Mouse (Mus musculus) midbrain, embryonic 14.5 days (tissue): Measurements from ENCODE around the gene Rasal1. TPM values are rescaled to one million over a fixed set of nuclear protein-coding genes. Genes with fewer than 3 reads are reported as not detected.

Experiments used
- ATAC-seq: fragments of 200-750 bp; cut with Nextera tagmentation; 2 replicates; pipeline ENCODE4 v1.8.0; 2017; ENCODE audit warnings: moderate number of reproducible peaks, moderate library complexity; ENCODE audit not compliant: low FRiP score, low TSS enrichment
- DNase-seq: peaks from one replicate; pipeline ENCODE4 v3.0.0-alpha.2; 2015
- H3K27ac ChIP-seq: fragments of 300-500 bp; sonication (generic); replicated peaks from 2 replicates; pipeline ENCODE4 v1.5.1; 2014; ENCODE audit warnings: mild to moderate bottlenecking, low read depth, low read length, moderate library complexity
- H3K27me3 ChIP-seq: fragments of 300-500 bp; sonication (generic); 2 replicates; pipeline ENCODE4 v1.6.1; 2014; ENCODE audit warnings: low read length, control low read depth, mixed read lengths; ENCODE audit not compliant: control insufficient read depth, insufficient read depth
- H3K36me3 ChIP-seq: fragments of 300-500 bp; sonication (generic); 2 replicates; pipeline ENCODE4 v1.6.1; 2014; ENCODE audit warnings: low read length, control low read depth; ENCODE audit not compliant: control insufficient read depth, insufficient read depth
- H3K4me1 ChIP-seq: fragments of 300-500 bp; sonication (generic); 2 replicates; pipeline ENCODE4 v1.6.1; 2014; ENCODE audit warnings: mild to moderate bottlenecking, antibody characterized with exemption, low read length, control low read depth; ENCODE audit not compliant: control insufficient read depth, insufficient read depth
- H3K4me2 ChIP-seq: fragments of 300-500 bp; sonication (generic); 2 replicates; pipeline ENCODE4 v1.6.1; 2014; ENCODE audit warnings: mild to moderate bottlenecking, low read length, moderate library complexity
- H3K4me3 ChIP-seq: fragments of 300-500 bp; sonication (generic); replicated peaks from 2 replicates; pipeline ENCODE4 v1.5.1; 2014; ENCODE audit warnings: low read depth, low read length
- H3K9ac ChIP-seq: fragments of 300-500 bp; sonication (generic); replicated peaks from 2 replicates; pipeline ENCODE4 v1.6.1; 2014; ENCODE audit warnings: mild to moderate bottlenecking, low read length, moderate library complexity
- H3K9me3 ChIP-seq: fragments of 300-500 bp; sonication (generic); 2 replicates; pipeline ENCODE4 v1.6.1; 2016; ENCODE audit warnings: low read length, control low read depth, mixed read lengths; ENCODE audit not compliant: control insufficient read depth
- WGBS: fragments of 180-500 bp; shearing (Covaris S2); extraction: QIAGEN DNeasy Blood & Tissue Kit; methylation state at CpG from one replicate; pipeline ENCODE4 v1.1.7; 2014; 5-methylcytosine and 5-hydroxymethylcytosine counted together
- polyA plus RNA-seq: library from polyadenylated mRNA; unstranded; fragments of >200 nt; fragmentation: Nextera tagmentation; extraction: Ambion mirVana; gene quantifications from 2 replicates; pipeline ENCODE4 v1.2.1, GENCODE M21; 2014

Rasal1 gene
- polyA plus RNA-seq, 1 experiment from 2014 or later = 0.84 TPM

DNA sequence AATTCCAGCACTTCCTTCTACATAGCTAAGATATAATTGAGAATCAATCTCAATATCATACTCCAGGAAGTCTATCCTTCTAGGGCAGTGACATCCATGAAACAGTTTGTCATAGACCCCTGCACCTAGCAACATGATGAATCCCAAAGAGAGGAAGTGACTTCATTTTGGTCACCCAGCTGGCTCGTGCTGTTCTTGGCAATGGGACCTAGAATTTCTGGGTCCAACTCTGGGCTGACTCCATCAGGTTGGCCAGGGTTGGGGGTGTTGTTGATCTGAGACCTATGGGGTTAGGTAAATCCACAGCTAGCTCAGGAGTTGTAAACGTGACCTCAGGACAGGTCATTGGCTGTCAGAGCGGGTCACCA, 38.9 kb downstream of the Rasal1 start:
- Histone ChIP-seq H3K4me2 (no peak overlapping the region), H3K4me3 (no peak overlapping the region), H3K27ac (no peak overlapping the region), H3K9me3 (no peaks in the 10 kb centered on the region), H3K27me3 (peaks cover 15% of the 10 kb centered on the region), H3K9ac (no peak overlapping the region), H3K4me1 (peaks cover 3% of the 10 kb centered on the region; the same call in 1 of the 2 replicates), H3K36me3 (peaks cover 34% of the 10 kb centered on the region)
- ATAC-seq (no peak), DNase-seq (no peak)
- WGBS = 92% methylated on average over 3 of the region's 3 CpGs

DNA sequence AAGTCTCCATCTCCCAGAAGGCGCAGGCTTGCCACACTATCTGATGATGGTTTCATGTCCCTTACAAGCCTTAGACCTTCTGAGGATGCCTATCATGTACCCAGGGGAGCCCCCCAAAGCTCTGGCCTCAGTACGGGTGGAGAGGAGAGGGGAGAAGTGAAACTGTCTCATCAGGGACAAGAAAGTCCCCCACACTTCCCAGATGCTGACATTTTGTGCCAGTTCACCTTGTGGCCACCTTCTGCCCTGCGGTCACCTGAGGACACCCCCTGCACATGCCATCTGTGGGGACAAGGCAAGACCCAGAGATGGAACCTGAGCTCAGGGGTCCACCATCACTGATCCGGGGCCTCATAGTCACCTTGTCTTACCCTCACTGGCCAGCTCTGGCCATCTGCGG, 39.3 kb downstream of the Rasal1 start:
- Histone ChIP-seq H3K27ac (no peak overlapping the region), H3K4me1 (peaks cover 2% of the 10 kb centered on the region; the same call in 1 of the 2 replicates), H3K4me3 (no peak overlapping the region), H3K9ac (no peak overlapping the region), H3K27me3 (peaks cover 11% of the 10 kb centered on the region), H3K36me3 (peaks cover 34% of the 10 kb centered on the region; the same call in 1 of the 2 replicates), H3K4me2 (no peak overlapping the region), H3K9me3 (no peaks in the 10 kb centered on the region)
- 92% methylated on average over 5 of the region's 5 CpGs for WGBS
- DNase-seq = no peak
- ATAC-seq = no peak

DNA sequence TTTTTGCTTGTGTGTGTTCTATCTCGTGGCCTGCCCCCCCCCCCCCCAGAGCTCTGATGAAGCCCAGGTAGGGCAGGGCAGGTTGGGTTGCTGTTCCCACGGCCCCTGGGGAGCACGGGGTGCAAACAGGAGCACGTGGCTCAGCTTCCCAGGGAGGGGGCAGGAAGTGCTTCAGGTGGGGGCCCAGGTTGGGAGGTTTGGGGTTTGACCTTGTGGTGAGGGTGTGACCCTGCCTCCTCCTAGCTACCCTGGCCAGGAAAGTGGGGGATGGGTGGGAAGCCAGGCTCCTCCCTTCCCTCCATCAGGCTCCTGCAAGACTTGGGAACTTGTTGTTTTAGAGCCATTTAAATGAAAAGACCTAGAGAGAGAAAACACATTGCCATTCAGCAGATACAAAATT, 39.8 kb downstream of the Rasal1 start:
- H3K36me3 ChIP-seq = peaks cover 34% of the 10 kb centered on the region; the same call in 1 of the 2 replicates
- WGBS = 37% methylated on average over 4 of the region's 4 CpGs

DNA sequence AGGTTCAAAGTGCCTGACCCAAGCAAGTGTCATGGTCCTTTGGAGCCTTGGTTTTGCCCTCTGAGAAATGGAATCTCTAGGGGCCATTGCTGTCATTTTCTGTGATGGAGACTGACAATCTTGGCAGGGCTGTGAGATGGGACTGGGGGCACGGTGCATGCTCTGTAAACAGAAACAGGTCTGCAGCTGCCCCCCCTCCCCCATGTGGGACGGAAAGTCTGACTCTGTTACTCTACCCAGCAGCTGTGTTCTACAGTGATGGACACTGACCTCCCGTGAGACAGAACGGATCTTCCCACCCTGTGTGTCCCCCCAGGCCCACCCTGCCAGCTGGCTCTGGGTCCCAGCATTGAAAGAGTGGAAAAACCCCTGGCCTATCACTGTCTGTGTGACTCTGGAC, 41.8 kb downstream of the Rasal1 start:
- peaks cover 43% of the 10 kb centered on the region for H3K36me3 ChIP-seq
- ATAC-seq = no peak
- H3K4me1 ChIP-seq = no peaks in the 10 kb centered on the region
- H3K9me3 ChIP-seq = no peaks in the 10 kb centered on the region
- no peak overlapping the region for H3K4me2 ChIP-seq
- no peak overlapping the region for H3K4me3 ChIP-seq
- no peak overlapping the region for H3K9ac ChIP-seq
- no peak overlapping the region for H3K27ac ChIP-seq
- no peak for DNase-seq
- peaks cover 16% of the 10 kb centered on the region for H3K27me3 ChIP-seq
- 77% methylated on average over 4 of the region's 4 CpGs for WGBS

More for the DNA sequence above, 39.8 kb downstream of the Rasal1 start:
- Histone ChIP-seq H3K4me2 (no peak overlapping the region), H3K27me3 (peaks cover 6% of the 10 kb centered on the region; the same call in 1 of the 2 replicates), H3K4me3 (no peak overlapping the region), H3K4me1 (no peaks in the 10 kb centered on the region), H3K9ac (no peak overlapping the region), H3K9me3 (no peaks in the 10 kb centered on the region), H3K27ac (no peak overlapping the region)
- no peak for ATAC-seq
- DNase-seq = no peak

DNA sequence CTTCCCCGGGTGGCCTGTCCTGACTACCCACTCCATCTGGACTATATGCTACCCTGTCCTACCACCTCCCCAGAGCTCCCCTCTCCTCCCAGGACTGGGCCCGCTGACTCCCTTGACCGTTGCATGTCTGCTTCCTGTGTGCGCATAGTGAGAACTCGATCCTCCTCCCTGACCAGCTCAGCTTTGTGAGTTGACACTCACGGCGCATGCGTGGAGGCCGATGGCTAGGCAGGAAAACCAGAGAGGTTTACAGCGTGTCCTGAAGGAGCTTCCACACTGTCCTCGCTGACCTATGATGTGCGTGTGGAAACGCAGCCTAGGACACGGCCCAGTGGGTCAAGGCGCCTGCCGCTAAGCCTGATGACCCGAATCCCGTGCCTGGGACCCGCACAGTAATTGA, 43.4 kb downstream of the Rasal1 start:
- H3K4me2 ChIP-seq = no peak overlapping the region
- no peaks in the 10 kb centered on the region for H3K4me1 ChIP-seq
- peaks cover 36% of the 10 kb centered on the region for H3K36me3 ChIP-seq
- no peaks in the 10 kb centered on the region for H3K9me3 ChIP-seq
- no peak for DNase-seq
- H3K27ac ChIP-seq = no peak overlapping the region
- H3K27me3 ChIP-seq = peaks cover 24% of the 10 kb centered on the region
- H3K4me3 ChIP-seq = no peak overlapping the region
- ATAC-seq = no peak
- 76% methylated on average over 19 of the region's 19 CpGs for WGBS
- no peak overlapping the region for H3K9ac ChIP-seq

DNA sequence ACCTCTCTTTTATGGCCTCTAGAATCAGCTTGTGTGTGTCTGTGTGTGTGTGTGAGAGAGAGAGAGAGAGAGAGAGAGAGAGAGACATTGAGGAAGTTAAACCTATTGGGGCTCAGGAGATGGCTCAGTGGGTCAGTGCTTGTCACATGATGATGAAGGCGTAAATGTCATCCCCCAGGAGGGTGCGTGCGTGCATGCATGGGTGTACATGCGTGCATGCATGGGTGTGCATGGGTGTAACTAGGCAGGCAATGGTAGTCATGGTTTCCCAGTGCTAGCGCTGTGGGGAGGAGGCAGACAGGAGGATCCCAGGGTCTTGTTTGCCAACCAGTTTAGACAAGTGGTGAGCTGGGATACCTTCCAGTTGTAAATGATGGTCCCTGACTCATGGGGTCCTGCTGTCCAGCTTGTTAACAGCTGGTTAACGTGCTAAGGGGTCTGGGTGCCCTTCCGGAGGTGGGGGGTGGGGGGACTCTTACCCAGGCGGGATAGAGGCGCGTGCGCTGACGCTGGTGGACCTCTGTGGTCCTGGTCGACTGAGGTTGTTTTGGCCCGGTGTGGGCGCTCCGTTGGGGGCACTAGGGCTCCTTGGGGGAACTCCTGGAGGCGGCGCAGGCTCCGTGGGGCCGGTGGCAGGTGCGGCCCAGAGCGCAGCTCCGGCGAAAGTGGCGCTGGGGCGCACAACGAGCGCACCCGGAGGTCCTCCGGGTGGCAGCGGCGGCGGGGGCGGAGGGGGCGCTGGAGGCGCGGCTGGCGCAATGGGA, 45.5 kb downstream of the Rasal1 start:
- Histone ChIP-seq H3K4me1 (peaks cover 6% of the 10 kb centered on the region), H3K27me3 (peaks cover 24% of the 10 kb centered on the region), H3K4me3 (no peak overlapping the region), H3K9me3 (no peaks in the 10 kb centered on the region), H3K36me3 (peaks cover 36% of the 10 kb centered on the region), H3K9ac (no peak overlapping the region), H3K27ac (no peak overlapping the region), H3K4me2 (no peak overlapping the region)
- 12% methylated on average over 38 of the region's 38 CpGs for WGBS
- no peak for DNase-seq
- ATAC-seq = no peak

DNA sequence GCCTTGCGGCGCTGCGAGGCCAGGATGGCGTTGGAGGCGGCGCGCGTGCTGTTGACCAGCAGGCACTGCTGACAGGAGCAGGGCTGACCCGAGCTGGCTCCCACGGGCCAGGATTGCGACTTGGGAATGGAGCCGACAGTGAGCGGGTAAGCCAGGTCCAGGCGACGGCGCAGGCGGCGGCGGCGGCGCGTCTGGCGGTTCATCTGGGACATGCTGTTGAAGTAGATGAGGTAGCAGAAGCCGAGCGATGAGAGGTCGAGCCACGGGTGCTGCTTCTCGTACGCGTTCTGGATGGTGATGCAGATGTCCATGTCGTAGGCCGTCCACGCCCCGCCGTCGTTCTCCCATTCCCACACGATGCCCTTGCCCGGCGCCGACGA, 46.1 kb downstream of the Rasal1 start:
- H3K4me2 ChIP-seq = no peak overlapping the region
- 5% methylated on average over 41 of the region's 41 CpGs for whole genome bisulfite sequencing
- peaks cover 24% of the 10 kb centered on the region for H3K27me3 ChIP-seq
- no peak overlapping the region for H3K27ac ChIP-seq
- peaks cover 12% of the 10 kb centered on the region for H3K4me1 ChIP-seq
- H3K36me3 ChIP-seq = peaks cover 36% of the 10 kb centered on the region
- no peaks in the 10 kb centered on the region for H3K9me3 ChIP-seq
- H3K9ac ChIP-seq = no peak overlapping the region
- DNase-seq = no peak
- H3K4me3 ChIP-seq = no peak overlapping the region
- no peak for ATAC-seq

DNA sequence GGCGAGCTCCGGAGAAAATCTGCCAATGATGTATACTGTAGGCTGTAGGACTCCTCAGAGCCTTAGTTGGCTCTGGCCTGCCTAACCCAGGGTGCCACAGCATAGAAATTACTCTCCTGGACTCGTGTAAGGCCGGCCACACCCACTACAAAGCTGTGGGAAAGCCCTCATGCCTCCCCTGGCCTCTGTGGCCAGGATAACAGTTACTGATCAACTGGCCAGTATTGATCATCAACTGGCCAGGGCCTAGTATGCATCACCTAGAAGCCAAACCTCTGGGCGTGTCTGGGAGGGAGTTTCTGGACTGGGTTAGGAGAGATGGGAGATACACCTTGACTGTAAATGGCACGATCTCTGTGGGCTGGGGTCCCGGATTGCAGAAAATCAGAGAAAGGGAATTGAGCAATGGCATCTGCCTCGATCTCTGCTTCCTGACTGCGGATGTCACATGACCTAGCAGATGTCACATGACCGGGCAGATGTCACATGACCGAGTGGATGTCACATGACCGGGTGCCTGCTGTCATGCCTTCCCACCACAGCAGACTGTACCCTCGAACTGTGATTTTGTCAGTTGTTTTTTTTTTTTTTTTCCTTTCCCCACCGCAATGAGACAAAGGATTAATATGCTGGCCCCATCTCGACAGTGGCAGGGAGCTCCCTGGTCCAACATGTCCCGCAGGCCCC, 47.6 kb downstream of the Rasal1 start:
- DNase-seq (peak; percentile 55), ATAC-seq (no peak)
- 79% methylated on average over 16 of the region's 16 CpGs for WGBS

DNA sequence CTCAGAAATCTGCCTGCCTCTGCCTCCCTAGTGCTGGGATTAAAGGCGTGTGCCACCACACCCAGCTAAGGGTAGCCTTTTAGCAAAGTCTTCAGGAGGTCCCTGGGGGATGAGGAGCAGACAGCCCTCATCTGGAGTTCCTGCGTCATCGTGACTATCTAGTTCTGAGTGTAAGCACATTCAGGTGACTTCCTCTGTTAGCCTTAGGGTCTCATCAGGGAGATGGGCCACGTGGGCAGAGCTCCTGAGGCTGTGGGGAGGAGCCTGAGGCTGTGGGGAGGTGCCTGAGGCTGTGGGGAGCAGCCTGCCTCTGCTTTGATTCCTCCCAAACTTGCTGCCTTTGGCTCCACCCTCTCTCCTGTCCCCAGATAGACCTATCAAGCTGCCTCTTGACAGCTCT, 48.3 kb downstream of the Rasal1 start:
- H3K4me1 ChIP-seq = peaks cover 12% of the 10 kb centered on the region
- 60% methylated on average over 4 of the region's 4 CpGs for WGBS

More for the DNA sequence above, 47.6 kb downstream of the Rasal1 start:
- Histone ChIP-seq H3K4me3 (no peak overlapping the region), H3K36me3 (peaks cover 32% of the 10 kb centered on the region), H3K27ac (no peak overlapping the region), H3K4me2 (no peak overlapping the region), H3K4me1 (peaks cover 12% of the 10 kb centered on the region), H3K27me3 (peaks cover 24% of the 10 kb centered on the region), H3K9me3 (no peaks in the 10 kb centered on the region), H3K9ac (no peak overlapping the region)

More for the DNA sequence above, 48.3 kb downstream of the Rasal1 start:
- ATAC-seq = no peak
- no peak for DNase-seq
- Histone ChIP-seq H3K4me3 (no peak overlapping the region), H3K9me3 (no peaks in the 10 kb centered on the region), H3K36me3 (peaks cover 26% of the 10 kb centered on the region), H3K27me3 (peaks cover 24% of the 10 kb centered on the region), H3K4me2 (no peak overlapping the region), H3K27ac (no peak overlapping the region), H3K9ac (no peak overlapping the region)
